Mouse (Mus musculus) erythroid progenitor cell, adult 5-6 weeks (primary cell): ENCODE data around the gene Aatk. TPM values are rescaled to one million over a fixed set of nuclear protein-coding genes. Genes with fewer than 3 reads are reported as not detected.

ENCODE experiments used
- ATAC-seq: replicated peaks from 2 replicates; pipeline ENCODE4 v1.8.0; 2016; ENCODE audit warnings: moderate number of reproducible peaks, mild to moderate bottlenecking, moderate TSS enrichment, inconsistent platforms; ENCODE audit not compliant: poor library complexity, low FRiP score, severe bottlenecking
- total RNA-seq, 2 experiments: library from RNA; stranded (forward) in 1 of 2; stranded (reverse) in 1 of 2; fragments of 150-400 nt in 1 of 2; fragments of 186-747, 209-891 nt in 1 of 2; gene quantifications; 2 replicates each; pipeline versions ENCODE4 v1.2.3 to v1.2.4; 2015 to 2017; ENCODE audit warnings: low replicate concordance in 2 of 2

Aatk gene
- total RNA-seq, 2 experiments from 2014 or later = 0.53 to 0.84 TPM

- ATAC-seq = no peak
Measured at GRCm38 (mm10) chr11:120055953-120056732, 9.2 kb upstream of the Aatk start.

DNA sequence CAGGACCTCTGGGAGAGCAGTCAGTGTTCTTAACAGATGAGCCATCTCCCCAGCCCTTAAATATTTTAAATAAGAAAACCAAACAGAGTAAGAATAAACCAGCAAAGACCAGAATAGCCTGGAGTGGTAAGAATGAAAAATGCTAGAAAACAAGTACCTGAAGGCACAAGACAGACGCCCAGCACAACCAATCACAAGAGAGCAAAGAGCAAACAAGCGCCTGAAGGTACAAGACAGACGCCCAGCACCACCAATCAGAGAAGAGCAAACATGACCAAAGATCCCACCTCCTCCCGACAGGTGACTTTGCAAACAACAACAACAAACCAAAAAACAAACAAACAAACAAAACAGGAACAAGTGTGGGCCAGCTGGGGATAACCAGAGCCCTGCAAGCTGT lies 6.9 kb upstream of the Aatk start:
- no peak for ATAC-seq

DNA sequence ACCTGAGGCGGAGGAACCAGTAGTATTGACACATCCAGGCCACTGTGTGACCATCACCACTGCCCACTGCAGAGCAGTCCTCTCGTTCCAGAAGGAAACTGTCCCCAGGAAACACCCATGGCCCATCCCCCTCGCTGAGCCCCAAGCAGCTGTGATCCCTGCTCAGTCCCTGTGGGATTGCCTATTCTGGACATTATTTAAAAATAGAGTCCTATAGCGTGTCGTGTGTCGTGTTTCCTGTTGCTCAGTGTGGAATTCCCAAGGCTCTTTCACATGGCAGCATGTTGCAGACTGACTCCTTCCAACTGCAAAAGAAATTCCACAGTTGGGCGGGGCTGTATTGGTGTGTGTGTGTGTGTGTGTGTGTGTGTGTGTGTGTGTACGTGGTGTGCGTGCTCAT lies 5.3 kb upstream of the Aatk start:
- no peak for ATAC-seq

GRCm38 (mm10) chr11:120051124-120051811 lies 4.3 kb upstream of the Aatk start:
- ATAC-seq = no peak

DNA sequence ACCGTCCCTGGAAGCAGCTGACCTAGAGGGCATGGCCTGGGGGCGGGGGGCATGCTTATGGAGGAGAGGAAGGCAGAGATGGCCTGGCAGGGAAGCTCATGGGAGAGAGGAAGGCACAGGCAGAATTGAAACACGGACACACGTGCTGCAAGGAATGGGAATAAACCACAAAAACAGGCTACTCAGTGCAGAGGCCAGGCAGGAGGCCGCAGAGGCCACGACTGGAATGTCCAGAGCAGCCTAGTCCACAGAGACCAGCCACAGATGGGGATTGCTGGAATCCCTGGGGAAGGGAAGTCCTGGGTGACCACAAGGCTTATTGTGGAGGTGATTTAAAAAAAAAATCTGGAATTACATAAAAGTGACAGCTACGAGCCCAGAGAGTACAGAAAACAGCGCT lies 2.1 kb upstream of the Aatk start:
- no peak for ATAC-seq

DNA sequence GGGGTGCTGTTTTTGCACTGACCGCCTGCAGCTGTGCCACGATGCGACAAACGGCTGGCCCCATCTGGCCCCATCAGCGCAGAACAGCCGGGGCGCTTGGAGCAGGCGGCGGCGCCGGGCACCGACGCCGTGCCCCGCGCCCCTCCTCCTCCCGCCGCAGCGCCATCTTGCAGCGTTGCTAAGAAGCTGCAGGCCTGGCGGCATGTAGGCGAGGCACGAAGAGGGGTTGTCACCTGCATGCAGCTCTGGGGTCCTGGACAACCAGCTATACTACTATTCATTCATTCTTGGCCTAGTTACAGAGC lies 1.2 kb upstream of the Aatk start:
- ATAC-seq = no peak

DNA sequence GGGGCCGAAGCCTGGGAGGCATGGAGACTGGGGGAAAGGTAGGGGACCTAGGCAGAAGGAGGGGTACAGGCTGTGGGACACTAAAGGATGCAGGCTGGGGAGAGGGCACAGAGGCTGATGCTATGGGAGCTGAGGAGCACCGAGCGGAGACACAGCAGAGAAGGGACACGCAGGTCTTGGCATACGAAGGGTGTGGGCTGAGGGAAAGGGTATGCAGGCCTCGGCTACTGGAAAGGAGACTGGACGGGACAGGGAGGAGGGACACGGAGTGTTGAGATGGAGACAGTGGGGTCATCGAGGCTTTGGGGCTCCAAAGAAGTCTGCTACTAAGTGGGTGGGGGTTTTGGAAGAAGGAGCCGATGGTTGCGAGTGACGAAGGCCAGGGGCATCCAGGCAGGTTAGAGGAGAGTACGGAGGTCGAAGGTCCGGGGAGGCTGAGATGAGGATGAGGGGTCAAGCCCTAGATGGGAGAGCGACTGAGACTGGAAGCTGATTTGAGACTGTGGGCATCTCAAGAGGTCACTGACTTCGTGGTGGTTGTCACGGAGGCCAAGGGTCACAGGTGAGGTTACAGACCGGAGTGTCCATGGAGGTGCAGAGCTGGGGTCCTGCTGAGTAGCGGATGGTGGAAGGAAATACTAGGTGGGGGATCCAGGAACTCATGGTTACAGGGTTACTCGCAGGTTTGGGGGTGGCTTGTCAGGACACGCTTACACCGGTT lies 724 bp upstream of the Aatk start:
- ATAC-seq = no peak

GRCm38 (mm10) chr11:120045839-120046552 lies 971 bp downstream of the Aatk start:
- no peak for ATAC-seq

DNA sequence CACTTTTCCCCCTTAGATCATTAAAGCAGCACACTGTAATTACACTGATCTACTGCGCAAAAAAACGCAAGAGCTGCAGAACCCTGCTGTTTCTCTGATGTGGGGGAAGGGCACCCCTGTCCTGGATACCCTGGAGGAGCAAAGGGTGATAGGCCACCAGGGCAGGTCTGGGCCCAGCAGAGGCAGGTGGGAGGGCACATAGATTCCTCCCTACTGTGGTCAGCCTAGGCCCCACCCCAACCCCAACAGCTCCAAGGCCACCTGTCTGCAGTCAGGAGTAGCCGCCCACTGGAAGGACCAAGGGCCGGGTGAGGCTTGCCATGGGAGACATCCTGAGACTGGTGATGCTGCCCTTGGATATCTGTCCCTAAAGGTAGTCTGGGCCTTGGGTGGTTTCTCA lies 1.6 kb downstream of the Aatk start:
- ATAC-seq = no peak

GRCm38 (mm10) chr11:120042141-120042838 lies 4.7 kb downstream of the Aatk start:
- ATAC-seq = no peak

- ATAC-seq = no peak
Measured at GRCm38 (mm10) chr11:120041191-120042123, 5.5 kb downstream of the Aatk start.

GRCm38 (mm10) chr11:120040440-120040839 lies 6.5 kb downstream of the Aatk start:
- ATAC-seq = no peak

GRCm38 (mm10) chr11:120039581-120039980 lies 7.4 kb downstream of the Aatk start:
- no peak for ATAC-seq

GRCm38 (mm10) chr11:120034762-120035161 lies 12.2 kb downstream of the Aatk start:
- no peak for ATAC-seq

- ATAC-seq = no peak
Measured at GRCm38 (mm10) chr11:120034306-120034705, 12.7 kb downstream of the Aatk start.

- no peak for ATAC-seq
Measured at GRCm38 (mm10) chr11:120033473-120033872, 13.5 kb downstream of the Aatk start.

- no peak for ATAC-seq
Measured at GRCm38 (mm10) chr11:120032052-120032451, 14.9 kb downstream of the Aatk start.

GRCm38 (mm10) chr11:120030145-120030901 lies 16.6 kb downstream of the Aatk start:
- ATAC-seq = no peak
